Mouse (Mus musculus) large intestine, adult 2 months (tissue): Measurements from ENCODE around the gene Klhl12. TPM values are rescaled to one million over a fixed set of nuclear protein-coding genes. Genes with fewer than 3 reads are reported as not detected.
"Not testable (repeated sequence)": the region's sequence is repeated elsewhere in the genome, so short reads cannot be mapped to it uniquely, and the experiment has no call there.

Source experiments
- DNase-seq: peaks from one replicate; pipeline ENCODE4 v3.0.0-alpha.2; 2012; ENCODE audit warnings: low read depth, low spot score
- WGBS: fragments of 180-500 bp; shearing (Covaris S2); methylation state at CpG from one replicate; pipeline ENCODE4 v1.1.7; 2018; 5-methylcytosine and 5-hydroxymethylcytosine counted together
- polyA plus RNA-seq: library from polyadenylated mRNA; depleted of rRNA; stranded (reverse); fragments of >200 nt; gene quantifications from 2 replicates; pipeline ENCODE4 v1.2.3, GENCODE M21; 2012

The Klhl12 gene
- polyA plus RNA-seq, 1 experiment: 4.5 TPM

DNA sequence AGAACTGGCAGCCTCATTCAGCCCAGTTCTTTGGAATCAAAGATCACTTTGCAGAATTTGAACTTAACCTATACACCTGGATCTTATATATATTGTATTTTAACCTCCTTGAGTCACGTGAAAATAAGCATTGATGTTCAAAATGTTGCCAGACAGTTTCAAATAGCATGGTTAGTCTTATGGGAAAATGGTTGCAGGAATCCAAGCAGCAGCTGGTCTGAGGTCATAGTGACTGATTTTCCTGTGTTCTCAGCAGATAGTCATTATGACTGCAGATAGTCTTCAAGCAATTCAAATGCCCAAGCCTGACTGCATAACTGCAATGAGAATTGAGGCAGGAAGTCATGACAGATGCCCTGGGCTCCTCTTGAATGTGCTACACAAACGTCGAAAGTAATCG, 56.9 kb downstream of the Klhl12 start:
- no peak for DNase-seq
- 69% methylated on average over 4 of the region's 4 CpGs for WGBS

DNA sequence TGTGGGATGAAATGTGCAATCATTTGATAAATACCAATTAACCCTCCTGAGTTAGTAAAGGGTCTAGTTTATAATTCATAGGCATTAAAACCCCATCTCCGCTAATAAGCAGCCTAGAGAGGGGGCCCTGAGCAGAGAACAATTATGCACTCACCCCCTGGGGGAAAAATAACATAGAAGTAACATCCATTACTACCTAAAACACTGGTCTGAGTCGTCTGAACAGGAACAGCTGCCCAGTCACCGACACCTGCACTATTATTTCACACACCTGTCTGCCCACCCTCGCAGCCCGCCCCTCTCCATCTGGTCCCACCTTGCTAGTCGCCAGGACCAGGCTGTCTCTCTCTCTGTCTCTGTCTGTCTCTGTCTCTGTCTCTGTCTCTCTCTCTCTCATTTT, 57.3 kb downstream of the Klhl12 start:
- no peak for DNase-seq
- WGBS: 75% methylated on average over 6 of the region's 6 CpGs

DNA sequence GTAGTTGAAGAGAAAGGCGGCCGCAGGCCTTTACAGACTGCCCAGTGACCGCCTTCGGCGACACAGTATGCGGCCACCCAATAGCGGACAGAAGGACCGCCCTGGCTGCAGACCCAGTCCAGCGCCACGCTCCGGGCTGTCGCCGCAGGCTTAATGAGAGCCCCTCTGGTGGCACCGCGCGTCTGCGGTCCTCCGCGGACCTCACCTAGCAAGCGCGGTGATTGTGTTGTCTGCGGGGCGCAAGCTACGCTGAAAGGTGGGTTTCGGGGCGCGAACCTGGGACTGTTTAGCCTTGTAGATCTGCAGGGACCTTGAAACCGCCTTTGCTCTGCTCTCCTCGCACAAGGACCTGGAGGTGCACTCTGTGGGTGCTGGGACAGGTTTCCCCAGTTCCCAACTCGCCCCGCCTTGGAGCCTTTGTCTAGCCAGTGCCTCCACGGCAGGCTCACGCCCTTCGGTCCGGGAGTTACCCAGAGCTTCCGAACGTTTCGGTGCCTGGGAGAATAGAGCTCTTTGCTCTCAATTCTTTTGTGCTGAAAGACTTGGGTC, 58.1 kb downstream of the Klhl12 start:
- no peak for DNase-seq
- WGBS: 2% methylated on average over 38 of the region's 38 CpGs

DNA sequence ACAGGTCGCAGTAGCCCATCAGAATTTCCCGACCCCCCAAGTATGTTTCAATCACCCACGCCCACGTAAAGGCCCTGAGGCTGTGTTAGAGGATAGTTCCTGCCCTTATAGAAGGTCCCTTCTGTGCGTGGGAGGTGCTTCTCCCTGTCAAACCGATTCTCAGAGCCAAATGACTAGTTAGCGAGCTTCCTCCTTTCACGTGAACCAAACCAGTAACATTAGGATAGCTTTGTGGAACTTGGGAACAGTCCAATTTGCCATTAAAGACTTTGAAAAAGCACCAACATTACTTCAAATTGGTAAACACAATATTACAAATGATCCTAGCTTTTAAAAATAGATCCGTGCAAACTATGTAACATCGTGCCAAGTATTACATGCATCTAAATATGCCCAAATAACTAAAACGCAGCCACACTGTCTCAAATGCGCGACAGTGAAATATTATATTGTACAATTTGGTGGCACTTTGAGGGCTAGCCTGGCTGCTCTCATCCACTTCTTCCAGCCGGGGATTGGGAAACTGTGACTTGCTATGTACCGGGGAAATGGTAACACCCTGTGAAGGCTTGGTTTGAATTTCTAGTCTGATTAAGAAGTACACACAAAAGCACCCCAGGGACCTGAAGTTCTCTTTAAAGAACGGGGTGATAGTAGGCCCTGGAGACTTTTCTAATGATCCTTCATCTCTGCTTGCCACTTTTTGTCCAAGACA, 58.7 kb downstream of the Klhl12 start:
- 39% methylated on average over 16 of the region's 16 CpGs for WGBS

DNA sequence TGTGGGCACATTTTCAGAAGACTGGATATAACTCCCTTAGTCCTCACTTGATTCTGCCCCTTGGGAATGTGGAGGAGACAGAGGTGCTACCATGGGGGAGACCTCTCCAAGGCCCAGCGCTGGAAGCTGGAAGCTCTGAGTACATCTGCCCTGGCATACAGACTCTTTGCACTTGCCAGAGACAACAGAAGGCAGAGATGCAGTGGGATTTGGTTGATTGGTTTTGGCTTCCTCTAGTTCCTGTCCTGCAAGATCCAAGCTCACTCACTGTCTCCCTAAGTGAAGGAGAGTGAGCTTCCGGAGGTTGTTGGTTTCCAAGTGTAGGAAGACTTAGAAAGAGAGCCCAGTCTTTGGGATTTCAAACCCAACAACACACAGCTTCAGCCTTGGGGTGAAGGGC, 60.6 kb downstream of the Klhl12 start:
- 69% methylated on average over 2 of the region's 2 CpGs for WGBS
- DNase-seq: no peak

More for the DNA sequence above, 58.7 kb downstream of the Klhl12 start:
- no peak for DNase-seq

DNA sequence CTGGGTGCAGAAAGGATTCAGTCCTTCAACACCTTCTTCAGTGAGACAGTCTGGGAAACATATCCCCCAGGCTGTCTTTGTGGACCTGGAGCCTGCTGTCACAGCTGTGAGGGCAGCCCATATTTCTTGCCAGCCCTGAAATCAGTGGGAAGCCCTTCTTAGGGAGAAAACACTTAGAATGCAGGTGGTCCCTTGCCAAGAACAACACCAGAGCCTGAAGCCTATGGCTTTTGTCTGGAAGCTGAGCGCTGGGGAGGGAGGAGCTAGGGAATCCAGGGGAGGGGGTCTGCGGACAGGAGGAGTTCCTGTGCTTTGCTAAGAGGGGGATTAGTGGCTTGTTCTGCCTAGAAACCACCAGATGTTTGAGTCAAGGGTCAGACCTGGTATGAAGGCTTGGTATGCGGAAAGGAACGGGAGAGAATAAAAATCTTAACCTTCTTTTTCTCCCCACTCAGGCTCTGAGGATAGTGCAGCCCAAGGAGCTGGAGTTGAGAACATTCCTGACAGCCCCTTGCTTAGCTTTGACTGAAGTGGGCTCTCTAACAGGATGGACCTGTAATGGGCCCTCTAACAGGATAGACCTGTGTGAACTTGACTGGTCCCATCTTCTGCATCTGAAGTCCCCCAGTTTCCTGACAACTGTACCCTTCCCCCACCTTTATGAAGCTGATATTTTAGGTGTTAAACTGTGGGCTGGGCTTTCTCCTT, 61.3 kb downstream of the Klhl12 start:
- 69% methylated on average over 4 of the region's 4 CpGs for WGBS
- DNase-seq: no peak

DNA sequence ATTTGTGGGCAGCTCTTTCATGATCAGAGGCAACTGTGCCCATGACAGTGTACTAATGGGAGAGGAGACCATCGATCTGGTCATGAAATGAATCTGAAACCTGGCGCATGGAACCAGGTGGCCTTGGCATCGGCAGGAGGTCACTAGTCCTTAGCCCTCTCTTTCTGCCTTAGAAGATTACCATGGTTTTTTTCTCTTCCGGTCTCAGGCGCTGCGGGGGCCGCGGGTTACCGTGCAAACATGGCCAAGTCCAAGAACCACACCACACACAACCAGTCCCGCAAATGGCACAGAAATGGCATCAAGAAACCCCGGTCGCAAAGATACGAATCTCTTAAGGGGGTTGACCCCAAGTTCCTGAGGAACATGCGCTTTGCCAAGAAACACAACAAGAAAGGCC, 62.5 kb downstream of the Klhl12 start:
- DNase-seq: not testable (repeated sequence)
- 95% methylated on average over 14 of the region's 14 CpGs for WGBS

DNA sequence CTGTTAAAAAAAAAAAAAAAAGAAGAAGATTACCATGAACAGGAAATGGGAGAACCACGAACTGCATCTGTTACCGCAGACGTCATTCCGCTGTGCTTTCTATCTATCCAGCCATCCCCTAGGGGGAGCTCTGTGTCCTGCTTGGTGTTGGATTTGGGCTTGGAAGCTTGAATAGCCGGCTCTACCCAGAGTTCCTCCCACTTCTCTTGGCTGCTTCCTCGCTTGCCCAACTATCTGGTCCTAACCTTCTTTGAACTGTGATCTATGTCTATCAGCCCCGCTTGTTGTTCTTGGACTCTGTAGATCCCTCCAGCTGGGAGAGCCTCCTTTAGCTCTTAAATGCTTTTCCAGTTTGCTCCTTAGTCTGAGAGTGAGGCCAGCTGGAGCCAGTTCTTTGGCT, 63.3 kb downstream of the Klhl12 start:
- peak; percentile 83 for DNase-seq
- WGBS: 2% methylated on average over 7 of the region's 7 CpGs

DNA sequence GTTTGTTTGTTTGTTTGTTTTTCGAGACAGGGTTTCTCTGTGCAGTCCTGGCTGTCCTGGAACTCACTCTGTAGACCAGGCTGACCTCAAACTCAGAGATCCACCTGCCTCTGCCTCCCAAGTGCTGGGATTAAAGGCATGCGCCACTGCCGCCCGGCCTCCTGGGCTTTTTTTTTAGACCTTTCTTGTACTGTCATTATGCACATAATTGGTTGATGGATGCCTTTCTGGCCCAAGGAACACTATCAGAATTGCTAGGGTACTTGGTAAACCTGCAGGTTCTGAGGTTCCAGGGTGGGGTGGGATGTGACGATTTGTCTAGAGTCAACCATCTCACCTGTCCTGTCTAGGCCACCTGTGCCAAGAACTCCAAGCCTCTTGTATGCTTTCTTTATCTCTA, 63.9 kb downstream of the Klhl12 start:
- not testable (repeated sequence) for DNase-seq
- WGBS: 88% methylated on average over 5 of the region's 5 CpGs

DNA sequence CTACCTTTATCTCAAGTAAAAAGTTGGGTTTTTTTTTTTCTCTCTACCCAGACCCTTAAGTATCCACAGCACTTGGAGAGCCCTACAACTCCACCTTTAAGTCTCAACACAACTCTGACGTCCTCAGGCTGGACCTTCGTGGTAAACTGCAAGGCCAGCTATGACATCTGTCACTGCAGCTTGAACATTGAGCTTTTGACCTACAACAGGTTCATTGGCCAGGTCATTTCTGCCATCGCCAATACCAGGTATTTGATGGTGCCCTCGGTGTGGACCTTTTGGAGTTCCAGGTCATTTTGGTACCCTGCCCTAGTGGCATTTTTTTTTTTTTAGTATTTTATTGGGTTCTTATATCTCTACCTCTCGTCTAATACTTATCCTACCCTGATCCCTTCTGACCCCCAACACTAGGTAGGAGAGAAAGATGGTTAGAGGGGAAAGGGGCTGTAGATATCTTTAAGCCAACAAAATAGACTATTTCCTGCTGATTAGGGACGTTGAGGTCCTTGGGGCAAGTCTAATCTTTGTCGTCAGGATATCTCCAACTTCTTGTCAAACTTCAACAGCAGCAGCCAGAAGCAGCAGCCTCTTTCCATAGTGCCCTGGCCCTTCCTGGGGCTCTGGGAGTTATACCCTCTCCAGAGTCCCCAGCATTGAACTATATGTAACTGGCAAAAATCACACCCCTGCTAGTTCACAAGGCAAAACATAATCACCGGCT, 64.8 kb downstream of the Klhl12 start:
- WGBS: 60% methylated on average over 8 of the region's 8 CpGs
- DNase-seq: no peak

DNA sequence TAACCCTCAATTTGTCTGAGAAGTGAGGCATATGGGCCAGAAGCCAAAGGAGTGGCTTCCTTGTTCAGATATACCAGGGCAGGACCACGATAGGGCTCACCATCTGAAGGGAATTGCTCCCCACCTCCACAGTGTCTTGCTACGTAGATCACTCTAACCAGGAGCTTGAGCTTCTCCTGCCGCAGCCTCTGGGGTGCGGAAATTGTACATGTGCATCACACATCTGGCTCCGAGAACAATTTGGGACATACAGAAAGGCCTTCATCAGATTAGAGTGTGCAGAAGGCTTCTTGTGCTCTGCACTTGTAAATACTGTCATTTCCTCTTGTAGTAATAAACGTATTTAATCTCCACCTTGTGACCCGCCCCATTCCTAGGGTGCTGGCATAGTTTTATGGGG, 65.8 kb downstream of the Klhl12 start:
- DNase-seq: no peak
- 29% methylated on average over 7 of the region's 7 CpGs for WGBS

DNA sequence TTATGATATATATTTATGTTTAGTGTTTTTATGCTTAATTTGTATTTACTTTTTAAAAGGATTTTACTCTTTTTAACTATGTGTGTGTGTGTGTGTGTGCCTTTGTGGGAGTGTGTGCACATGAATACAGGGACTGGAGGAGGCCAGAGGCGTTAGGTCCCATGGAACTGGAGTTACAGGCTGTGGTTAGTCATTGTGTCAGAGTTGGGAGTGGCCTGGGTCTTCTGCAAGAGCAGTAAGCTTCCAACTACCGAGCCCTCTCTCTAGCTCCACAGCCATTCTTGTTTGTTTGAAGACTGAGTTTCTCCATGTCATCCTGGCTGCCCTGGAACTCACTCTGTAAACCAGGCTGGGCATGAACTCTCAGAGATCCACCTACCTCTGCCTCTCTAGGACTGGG, 67.0 kb downstream of the Klhl12 start:
- no peak for DNase-seq
- 33% methylated on average over 2 of the region's 2 CpGs for WGBS

DNA sequence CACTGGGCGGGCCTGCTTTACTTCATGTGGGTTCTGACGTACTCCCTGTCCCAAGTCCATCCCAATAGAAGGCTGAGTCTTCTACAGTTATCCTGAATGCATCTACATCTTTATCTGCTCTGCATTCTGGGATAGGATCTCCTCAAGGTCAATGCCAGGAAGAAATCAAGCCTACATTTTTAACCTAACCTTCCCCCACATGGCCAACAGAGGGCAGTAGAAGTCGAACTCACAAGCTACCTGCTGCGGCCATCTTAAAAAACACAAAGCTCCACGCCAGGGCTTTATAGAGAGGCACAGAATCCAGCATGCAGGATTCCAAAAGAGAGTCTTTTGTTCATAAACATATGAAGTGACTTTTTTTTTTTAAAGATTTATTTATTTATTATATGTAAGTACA, 69.1 kb downstream of the Klhl12 start:
- WGBS: 82% methylated on average over 5 of the region's 5 CpGs

DNA sequence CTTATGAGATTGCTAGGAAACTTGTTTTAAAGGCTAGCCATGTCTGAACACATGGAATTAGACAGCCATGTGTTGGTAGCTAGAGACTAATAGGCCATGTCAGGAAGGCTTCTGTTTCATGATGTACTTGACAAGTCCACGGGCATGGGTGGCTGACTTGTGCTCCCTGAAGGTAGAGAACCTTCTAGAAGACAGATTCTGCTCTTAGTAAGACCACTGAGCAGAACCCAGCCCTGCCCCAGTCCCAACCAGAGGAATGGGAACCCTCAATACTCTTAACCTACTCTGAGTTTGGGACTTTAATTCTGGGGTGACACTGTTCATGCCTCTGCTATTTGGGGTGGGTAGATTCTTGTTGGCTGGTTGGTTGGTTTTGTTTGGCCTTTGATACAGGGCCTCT, 69.7 kb downstream of the Klhl12 start:
- 98% methylated on average over 1 of the region's 1 CpGs for WGBS
- no peak for DNase-seq

More for the DNA sequence above, 69.1 kb downstream of the Klhl12 start:
- DNase-seq: no peak

DNA sequence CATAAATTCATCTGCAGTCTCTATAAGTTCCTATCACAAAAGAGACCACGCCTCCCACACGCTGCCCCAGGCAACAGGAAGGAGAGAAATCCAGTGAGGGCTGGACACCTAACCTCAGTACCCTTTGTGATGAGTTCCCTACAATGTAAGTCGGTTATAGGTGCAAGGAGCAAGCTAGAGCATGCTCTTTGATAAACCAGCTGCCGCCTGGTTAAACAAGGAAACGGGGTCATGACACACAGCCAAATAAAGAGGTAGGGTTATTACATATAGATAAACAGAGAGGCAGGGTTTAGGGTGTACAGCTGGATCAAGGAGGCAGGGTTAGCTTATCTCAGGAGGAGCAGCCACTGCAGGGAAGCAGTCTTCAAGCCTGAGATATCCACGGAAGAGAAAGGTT, 71.4 kb downstream of the Klhl12 start:
- WGBS: 23% methylated on average over 6 of the region's 6 CpGs
- peak; percentile 86 for DNase-seq

DNA sequence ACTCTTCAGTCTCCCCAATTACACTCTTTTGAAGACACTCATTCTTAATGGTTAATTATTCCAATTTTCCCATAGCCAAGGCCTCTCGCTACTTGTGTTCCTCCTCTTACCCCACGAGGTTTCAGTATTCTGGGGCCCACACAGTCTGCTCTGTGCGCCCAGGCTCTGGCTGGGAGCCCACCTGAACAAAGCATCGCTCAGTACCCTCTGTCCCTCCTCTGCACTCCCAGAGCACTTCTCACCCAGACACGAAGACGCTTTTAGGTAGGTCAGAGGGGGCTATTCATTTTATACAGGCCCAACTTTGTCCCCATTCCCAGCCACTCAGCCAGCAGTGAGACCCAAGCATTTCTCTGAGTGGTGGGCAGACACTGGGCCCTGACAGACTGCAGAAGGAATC, 75.3 kb downstream of the Klhl12 start:
- DNase-seq: no peak
- WGBS: 87% methylated on average over 6 of the region's 6 CpGs

DNA sequence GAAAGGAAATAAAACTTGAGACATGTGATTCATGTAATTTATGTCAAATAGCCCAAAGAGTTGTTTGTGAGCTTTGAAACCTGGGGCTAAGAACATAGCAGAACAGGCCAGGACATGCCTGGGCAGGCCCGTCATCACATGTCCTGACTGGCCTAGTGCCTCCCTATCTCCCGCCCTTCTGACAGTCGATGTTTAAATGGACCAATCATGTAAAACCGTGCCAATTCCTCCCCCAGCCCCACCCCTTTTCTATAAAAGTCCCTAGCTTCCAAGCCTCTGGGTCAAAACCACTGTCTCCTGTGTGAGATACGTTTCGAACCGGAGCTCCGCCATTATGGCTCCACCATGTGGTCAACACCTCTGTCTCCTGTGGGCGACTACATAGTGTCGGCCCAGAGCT, 78.4 kb downstream of the Klhl12 start:
- WGBS: 94% methylated on average over 10 of the region's 10 CpGs
- DNase-seq: not testable (repeated sequence)

DNA sequence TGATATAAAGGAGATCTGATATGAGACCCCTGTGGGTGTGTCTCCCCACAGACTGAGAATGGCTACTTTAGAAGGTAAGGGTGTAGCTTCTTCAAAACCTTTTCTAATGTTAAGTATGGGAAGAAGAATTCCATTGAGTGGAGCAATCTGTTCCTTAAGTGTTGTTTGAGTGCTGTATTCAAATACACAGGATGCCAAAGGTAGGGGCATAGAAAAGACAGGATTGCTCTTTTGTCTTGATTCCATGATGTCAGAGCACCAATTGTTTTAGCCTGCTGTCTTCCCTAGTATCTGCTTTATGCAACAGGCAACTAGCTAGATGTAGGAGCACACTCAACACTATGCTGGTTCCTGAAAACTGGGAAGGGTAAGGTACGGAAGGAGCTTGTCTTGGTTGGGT, 79.7 kb downstream of the Klhl12 start:
- 95% methylated on average over 1 of the region's 1 CpGs for WGBS
- DNase-seq: no peak

DNA sequence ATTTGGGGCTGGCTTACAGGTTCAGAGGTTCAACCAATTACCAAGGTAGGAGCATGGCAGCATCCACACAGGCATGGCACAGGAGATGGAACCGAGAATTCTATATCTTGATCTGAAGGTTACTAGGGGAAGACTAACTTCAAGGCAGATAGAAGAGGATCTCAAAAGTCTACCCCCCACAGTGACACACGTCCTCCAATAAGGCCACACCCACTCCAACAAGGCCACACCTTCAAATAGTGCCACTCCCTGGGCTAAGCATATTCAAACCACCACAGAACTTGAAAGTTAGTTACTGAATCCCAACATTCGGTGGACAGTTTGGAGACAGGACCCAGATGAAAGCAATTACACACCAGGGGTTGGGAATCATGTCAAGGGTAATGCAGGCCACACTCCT, 80.2 kb downstream of the Klhl12 start:
- WGBS: 53% methylated on average over 3 of the region's 3 CpGs
- DNase-seq: no peak

DNA sequence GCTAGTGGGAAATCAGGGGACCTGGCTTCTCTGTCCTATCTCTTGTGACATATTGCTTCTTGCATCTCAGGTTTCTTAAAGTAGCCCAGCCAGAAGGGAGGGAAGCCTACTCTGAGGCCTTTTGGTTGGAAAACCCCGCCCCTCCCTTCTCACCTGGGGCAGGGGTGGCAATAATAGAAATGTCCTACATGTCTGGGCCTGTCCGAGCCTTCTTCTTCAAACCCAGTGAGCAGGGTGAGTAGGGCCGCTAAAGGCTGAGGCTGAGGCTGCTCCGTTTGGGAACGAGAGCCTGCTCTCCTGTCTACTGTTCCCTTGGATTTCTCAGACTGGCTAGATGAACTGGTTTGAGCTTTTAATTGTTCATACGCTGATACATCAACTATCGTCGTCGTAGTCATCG, 85.3 kb downstream of the Klhl12 start:
- 92% methylated on average over 10 of the region's 10 CpGs for WGBS
- DNase-seq: no peak
